Mouse (Mus musculus) liver, postnatal 0 days (tissue): ENCODE data around the gene Stk4. TPM values are rescaled to one million over a fixed set of nuclear protein-coding genes. Genes with fewer than 3 reads are reported as not detected.

ENCODE experiments used
- ATAC-seq: fragments of 200-750 bp; cut with Nextera tagmentation; 2 replicates; pipeline ENCODE4 v1.8.0; 2017; ENCODE audit warnings: mild to moderate bottlenecking, moderate library complexity
- DNase-seq: peaks from one replicate; pipeline ENCODE4 v3.0.0-alpha.2; 2016
- H3K27ac ChIP-seq: fragments of 300-500 bp; sonication (generic); 2 replicates; pipeline ENCODE4 v1.5.1; 2014; ENCODE audit warnings: antibody characterized with exemption, moderate library complexity, mild to moderate bottlenecking, low read depth
- H3K27me3 ChIP-seq: fragments of 300-500 bp; sonication (generic); 2 replicates; pipeline ENCODE4 v1.6.1; 2014; ENCODE audit warnings: low read length, control low read depth, mixed read lengths; ENCODE audit not compliant: insufficient read depth
- H3K36me3 ChIP-seq: fragments of 300-500 bp; sonication (generic); replicated peaks from 2 replicates; pipeline ENCODE4 v1.6.1; 2014; ENCODE audit warnings: mild to moderate bottlenecking, control low read depth, low read length, moderate library complexity, mixed read lengths; ENCODE audit not compliant: insufficient read depth
- H3K4me1 ChIP-seq: fragments of 300-500 bp; sonication (generic); 2 replicates; pipeline ENCODE4 v1.6.1; 2014; ENCODE audit warnings: antibody characterized with exemption, mild to moderate bottlenecking, control low read depth; ENCODE audit not compliant: insufficient read depth
- H3K4me2 ChIP-seq: fragments of 300-500 bp; sonication (generic); 2 replicates; pipeline ENCODE4 v1.6.1; 2014; ENCODE audit warnings: low read depth, mild to moderate bottlenecking, low read length, moderate library complexity, mixed read lengths
- H3K4me3 ChIP-seq: fragments of 300-500 bp; sonication (generic); 2 replicates; pipeline ENCODE4 v1.5.1; 2014; ENCODE audit warnings: low read depth, low read length
- H3K9ac ChIP-seq: fragments of 300-500 bp; sonication (generic); replicated peaks from 2 replicates; pipeline ENCODE4 v1.6.1; 2014; ENCODE audit warnings: mild to moderate bottlenecking, moderate library complexity
- H3K9me3 ChIP-seq: fragments of 300-500 bp; sonication (generic); 2 replicates; pipeline ENCODE4 v1.6.1; 2016; ENCODE audit warnings: mild to moderate bottlenecking, control low read depth, low read length, mixed read lengths
- CTCF ChIP-seq: sonication (generic); IDR thresholded peaks from 2 replicates; pipeline ENCODE4 v1.5.1; 2016; ENCODE audit warnings: antibody characterized with exemption, low read depth
- EP300 ChIP-seq: IDR thresholded peaks from 2 replicates; pipeline ENCODE4 v1.6.1; 2016; ENCODE audit warnings: antibody characterized with exemption, low read depth, mild to moderate bottlenecking
- WGBS: fragments of 180-500 bp; shearing (Covaris S2); extraction: QIAGEN DNeasy Blood & Tissue Kit; methylation state at CpG from one replicate; pipeline ENCODE4 v1.1.7; 2014; ENCODE audit not compliant: insufficient replicate concordance; 5-methylcytosine and 5-hydroxymethylcytosine counted together
- polyA plus RNA-seq: library from polyadenylated mRNA; unstranded; fragments of >200 nt; fragmentation: Nextera tagmentation; extraction: Ambion mirVana; gene quantifications from 2 replicates; pipeline ENCODE4 v1.2.1, GENCODE M21; 2015

The Stk4 gene
- polyA plus RNA-seq, 1 experiment from 2014 or later: 10.8 TPM

DNA sequence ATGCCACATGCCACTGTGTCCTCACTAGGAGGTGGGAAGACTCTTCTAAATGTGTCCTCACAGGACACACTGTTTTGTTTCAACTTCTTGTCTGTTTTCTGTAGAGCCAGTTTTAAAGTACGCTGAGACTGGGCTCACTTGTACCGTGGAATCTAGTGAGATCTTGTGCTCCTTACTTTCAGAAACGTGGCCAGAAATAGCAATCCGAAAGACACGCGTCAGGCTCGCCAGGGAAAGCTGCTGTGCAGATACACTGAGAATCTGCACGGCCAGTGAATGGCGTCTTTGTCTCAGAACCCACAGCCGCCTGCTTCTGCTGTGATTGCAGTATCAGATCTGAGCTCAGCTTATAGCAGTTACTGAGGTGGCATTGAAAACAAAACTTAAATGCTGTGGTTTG lies 71.9 kb downstream of the Stk4 start:
- ATAC-seq: no peak
- Histone ChIP-seq H3K9me3 (no peaks in the 10 kb centered on the region), H3K27ac (no peak overlapping the region), H3K4me2 (no peak overlapping the region), H3K4me3 (no peak overlapping the region), H3K36me3 (peaks cover 18% of the 10 kb centered on the region), H3K9ac (no peak overlapping the region), H3K27me3 (no peaks in the 10 kb centered on the region), H3K4me1 (no peaks in the 10 kb centered on the region)
- TF ChIP-seq CTCF: no peak
- no peak for TF ChIP-seq EP300
- 73% methylated on average over 10 of the region's 10 CpGs for WGBS
- no peak for DNase-seq

GRCm38 (mm10) chr2:164144025-164144424 lies 73.9 kb downstream of the Stk4 start:
- no peak overlapping the region for H3K27ac ChIP-seq
- no peaks in the 10 kb centered on the region for H3K27me3 ChIP-seq
- DNase-seq (no peak), ATAC-seq (no peak)
- no peak overlapping the region for H3K4me3 ChIP-seq
- H3K36me3 ChIP-seq: peaks cover 14% of the 10 kb centered on the region
- WGBS: 68% methylated on average over 6 of the region's 6 CpGs
- no peak overlapping the region for H3K9ac ChIP-seq
- H3K4me2 ChIP-seq: no peak overlapping the region
- no peaks in the 10 kb centered on the region for H3K4me1 ChIP-seq
- H3K9me3 ChIP-seq: no peaks in the 10 kb centered on the region
- no peak for TF ChIP-seq CTCF
- no peak for TF ChIP-seq EP300

DNA sequence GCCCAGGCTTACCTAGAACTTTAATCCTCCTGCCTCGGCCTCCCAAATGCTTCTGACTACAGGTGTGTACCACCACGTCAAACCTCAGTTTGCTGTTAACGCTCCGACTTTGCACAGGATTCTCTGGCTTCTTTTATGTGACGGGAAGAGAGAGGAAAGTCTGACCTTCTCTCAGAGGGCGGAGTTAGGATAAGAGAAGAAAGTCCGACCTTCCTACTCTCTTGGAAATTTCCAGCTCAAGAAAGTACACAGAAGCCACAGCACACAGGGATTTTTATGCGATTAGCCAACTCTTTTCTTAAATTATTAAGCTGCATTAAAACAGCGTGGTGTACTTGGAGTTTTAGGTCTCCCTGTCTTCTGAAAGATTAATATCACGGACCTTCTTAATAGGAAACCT lies 74.4 kb downstream of the Stk4 start:
- H3K9ac ChIP-seq: no peak overlapping the region
- no peaks in the 10 kb centered on the region for H3K9me3 ChIP-seq
- no peaks in the 10 kb centered on the region for H3K27me3 ChIP-seq
- TF ChIP-seq CTCF: no peak
- no peak for TF ChIP-seq EP300
- H3K36me3 ChIP-seq: peaks cover 18% of the 10 kb centered on the region
- no peak overlapping the region for H3K4me3 ChIP-seq
- no peak overlapping the region for H3K4me2 ChIP-seq
- ATAC-seq (no peak), DNase-seq (no peak)
- 89% methylated on average over 10 of the region's 10 CpGs for WGBS
- no peak overlapping the region for H3K27ac ChIP-seq
- H3K4me1 ChIP-seq: no peaks in the 10 kb centered on the region

GRCm38 (mm10) chr2:164146556-164146955 lies 76.4 kb downstream of the Stk4 start:
- DNase-seq (no peak), ATAC-seq (no peak)
- Histone ChIP-seq H3K9me3 (no peaks in the 10 kb centered on the region), H3K4me2 (no peak overlapping the region), H3K4me1 (no peaks in the 10 kb centered on the region), H3K9ac (no peak overlapping the region), H3K4me3 (no peak overlapping the region), H3K36me3 (peaks cover 16% of the 10 kb centered on the region), H3K27ac (no peak overlapping the region), H3K27me3 (no peaks in the 10 kb centered on the region)
- WGBS: 90% methylated on average over 12 of the region's 12 CpGs
- TF ChIP-seq EP300 (no peak), CTCF (no peak)

DNA sequence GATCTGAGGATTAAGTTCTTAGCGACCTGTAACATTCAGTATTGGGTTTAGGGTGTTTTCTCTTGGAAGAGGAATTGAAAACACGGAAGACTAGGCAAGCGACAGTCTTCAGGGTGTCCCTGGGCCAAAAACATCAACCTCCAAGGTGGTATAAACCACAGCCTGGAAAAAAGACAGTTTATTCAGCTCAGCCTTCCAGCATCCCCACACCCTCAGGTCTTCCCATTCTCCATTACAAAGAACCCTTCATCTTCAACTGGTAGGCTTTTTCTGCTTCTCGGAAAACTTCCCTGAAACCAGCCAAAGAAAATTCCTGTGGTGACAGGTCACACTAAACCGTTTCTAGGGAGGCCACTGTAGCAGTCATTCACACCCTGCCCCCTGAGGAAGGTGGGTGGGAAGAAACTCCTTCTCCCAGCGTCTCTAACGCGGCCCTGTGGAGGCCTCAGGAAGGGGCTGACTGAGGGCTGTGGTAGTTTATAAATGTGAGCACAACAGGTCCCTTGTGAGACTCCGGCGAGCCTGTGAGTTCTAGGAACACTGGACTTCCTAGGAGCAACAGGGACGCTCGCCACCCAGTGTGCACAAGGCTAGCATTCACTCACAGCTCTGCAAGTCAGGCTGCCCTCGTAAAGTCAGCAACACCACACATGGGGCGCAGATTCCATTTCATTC lies 80.1 kb downstream of the Stk4 start:
- WGBS: 80% methylated on average over 14 of the region's 14 CpGs
- no peaks in the 10 kb centered on the region for H3K27me3 ChIP-seq

GRCm38 (mm10) chr2:164152341-164152740 lies 82.2 kb downstream of the Stk4 start:
- 85% methylated on average over 11 of the region's 11 CpGs for whole genome bisulfite sequencing
- DNase-seq: no peak
- ATAC-seq: no peak
- no peaks in the 10 kb centered on the region for H3K27me3 ChIP-seq
- H3K9me3 ChIP-seq: no peaks in the 10 kb centered on the region
- no peak overlapping the region for H3K4me2 ChIP-seq
- H3K4me1 ChIP-seq: no peaks in the 10 kb centered on the region
- H3K4me3 ChIP-seq: no peak overlapping the region
- no peak overlapping the region for H3K9ac ChIP-seq
- no peak overlapping the region for H3K27ac ChIP-seq
- H3K36me3 ChIP-seq: peaks cover 42% of the 10 kb centered on the region
- TF ChIP-seq EP300 (no peak), CTCF (no peak)

More for the DNA sequence above, 80.1 kb downstream of the Stk4 start:
- Histone ChIP-seq H3K9me3 (no peaks in the 10 kb centered on the region), H3K4me2 (no peak overlapping the region), H3K27ac (no peak overlapping the region), H3K9ac (no peak overlapping the region), H3K4me1 (no peaks in the 10 kb centered on the region), H3K36me3 (peaks cover 35% of the 10 kb centered on the region), H3K4me3 (no peak overlapping the region)
- no peak for ATAC-seq
- no peak for TF ChIP-seq CTCF
- TF ChIP-seq EP300: no peak
- no peak for DNase-seq

- Histone ChIP-seq H3K9ac (no peak overlapping the region), H3K4me1 (no peaks in the 10 kb centered on the region), H3K9me3 (no peaks in the 10 kb centered on the region), H3K4me3 (no peak overlapping the region), H3K4me2 (no peak overlapping the region), H3K36me3 (peaks cover 36% of the 10 kb centered on the region), H3K27me3 (no peaks in the 10 kb centered on the region), H3K27ac (no peak overlapping the region)
- WGBS: 90% methylated on average over 10 of the region's 10 CpGs
- no peak for DNase-seq
- ATAC-seq: no peak
- TF ChIP-seq CTCF (no peak), EP300 (no peak)
These were observed 83.9 kb downstream of the Stk4 start for GRCm38 (mm10) chr2:164154007-164154406.
